Mouse (Mus musculus): ENCODE measurements around the gene Kcnj3.

GRCm38 (mm10) chr2:55517297-55517696, 81.5 kb downstream of the Kcnj3 start:
- TF ChIP-seq GATA1 (IDR thresholded peaks at IDR 0.05; ENCODE audit: borderline replicate concordance, low read length) (no peak), FLI1 (IDR thresholded peaks at IDR 0.05; ENCODE audit: low read length) (no peak)
